Mouse (Mus musculus) kidney, adult 2 months (tissue): ENCODE data around the gene Pi4k2a.

Experiments
- CTCF ChIP-seq: fragments of 200-500 bp; conservative IDR thresholded peaks from 2 replicates; pipeline ENCODE4 v1.5.1; 2011; ENCODE audit warnings: low read depth, mild to moderate bottlenecking, control low read depth, low read length, moderate library complexity, mixed read lengths; ENCODE audit not compliant: insufficient read depth, insufficient read length
- POLR2A ChIP-seq: fragments of 200-500 bp; IDR thresholded peaks from one replicate; pipeline ENCODE4 v1.6.1; 2011; ENCODE audit warnings: low read depth, low read length, control low read depth

DNA sequence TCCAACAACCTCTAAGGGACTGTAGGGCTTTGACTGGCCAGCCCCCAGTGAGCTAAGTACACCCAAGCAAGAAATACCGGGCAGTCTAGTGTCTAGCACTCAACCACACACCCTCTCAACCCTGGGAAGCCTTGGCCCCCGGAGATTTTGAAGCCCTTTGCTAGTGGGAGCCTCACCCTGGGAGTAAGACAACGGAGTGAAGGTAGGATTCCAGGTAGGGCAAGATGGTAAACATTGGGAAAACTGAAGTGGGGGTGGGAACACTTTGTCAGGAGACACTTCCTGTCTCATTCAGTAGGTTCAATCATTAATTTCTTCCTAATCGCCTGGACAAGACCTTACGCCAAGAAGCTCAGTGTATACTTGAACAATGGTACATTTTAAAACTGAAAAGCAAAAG is 36.8 kb downstream of the Pi4k2a start:
- TF ChIP-seq POLR2A, result no peak
- TF ChIP-seq CTCF, result no peak
